Mouse (Mus musculus): ENCODE results near the gene Hba-a2.
"Not testable (repeated sequence)": the region's sequence is repeated elsewhere in the genome, so short reads cannot be mapped to it uniquely, and the experiment has no call there.

DNA sequence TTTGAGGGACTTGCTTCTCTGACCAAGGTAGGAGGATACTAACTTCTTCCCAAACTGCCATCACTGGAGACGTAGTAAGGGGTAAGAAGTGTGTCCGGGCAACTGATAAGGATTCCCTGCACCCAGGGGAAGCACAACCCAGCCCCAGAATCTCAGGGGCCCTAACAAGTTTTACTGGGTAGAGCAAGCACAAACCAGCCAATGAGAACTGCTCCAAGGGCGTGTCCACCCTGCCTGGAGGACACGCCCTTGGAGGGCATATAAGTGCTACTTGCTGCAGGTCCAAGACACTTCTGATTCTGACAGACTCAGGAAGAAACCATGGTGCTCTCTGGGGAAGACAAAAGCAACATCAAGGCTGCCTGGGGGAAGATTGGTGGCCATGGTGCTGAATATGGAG, at the start of gene Hba-a2:
- TF ChIP-seq CTCF (IDR thresholded peaks at IDR 0.05; ENCODE audit: borderline replicate concordance, insufficient read depth, low read depth, low read length); POLR2A (IDR thresholded peaks at IDR 0.05; ENCODE audit: borderline replicate concordance, insufficient read depth, low read length): not testable (repeated sequence)

All from cerebellum, adult 2 months (tissue).